Mouse (Mus musculus): ENCODE measurements around the gene St6galnac5. TPM values are rescaled to one million over a fixed set of nuclear protein-coding genes. Genes with fewer than 3 reads are reported as not detected.

Gene St6galnac5
- polyA plus RNA-seq (2016; fragmentation: Nextera tagmentation; extraction: Ambion mirVana), result 0.77 and 0.92 TPM in 2 replicates

GRCm38 (mm10) chr3:152981988-152982387, at the start of gene St6galnac5:
Gene St6galnac5, minus strand, starts transcription at chr3:152982246.
- H3K4me2 ChIP-seq, result peak within 1 kb of the TSS; percentile 91
- H3K36me3 ChIP-seq, result no peaks in the 10 kb centered on the region
- peak within 1 kb of the TSS; percentile 55 for H3K9ac ChIP-seq
- peaks cover 21% of the 10 kb centered on the region for H3K4me1 ChIP-seq (replicated peaks)
- H3K9me3 ChIP-seq (replicated peaks), result no peaks in the 10 kb centered on the region
- H3K4me3 ChIP-seq, result peak within 1 kb of the TSS; percentile 52
- no peak for ATAC-seq (ENCODE audit: insufficient number of reproducible peaks, low FRiP score)
- H3K27me3 ChIP-seq (replicated peaks), result peaks cover 48% of the 10 kb centered on the region
- under 1% methylated on average over 17 of the region's 17 CpGs for WGBS
- H3K27ac ChIP-seq (ENCODE audit: poor library complexity, severe bottlenecking), result no peak within 1 kb of the TSS

- Histone ChIP-seq H3K4me3 (no peak overlapping the region), H3K9ac (no peak overlapping the region), H3K4me1 (replicated peaks) (no peaks in the 10 kb centered on the region), H3K27ac (ENCODE audit: poor library complexity, severe bottlenecking) (no peak overlapping the region), H3K36me3 (no peaks in the 10 kb centered on the region), H3K9me3 (replicated peaks) (no peaks in the 10 kb centered on the region), H3K4me2 (no peak overlapping the region), H3K27me3 (replicated peaks) (no peaks in the 10 kb centered on the region)
- no peak for ATAC-seq (ENCODE audit: insufficient number of reproducible peaks, low FRiP score)
- 89% methylated on average over 5 of the region's 5 CpGs for WGBS
Observed at GRCm38 (mm10) chr3:153030756-153031155, 48.7 kb upstream of the St6galnac5 start.

- H3K36me3 ChIP-seq, result no peaks in the 10 kb centered on the region
- no peak for ATAC-seq (ENCODE audit: insufficient number of reproducible peaks, low FRiP score)
- no peaks in the 10 kb centered on the region for H3K9me3 ChIP-seq (replicated peaks)
- H3K27ac ChIP-seq (ENCODE audit: poor library complexity, severe bottlenecking), result no peak overlapping the region
- no peak overlapping the region for H3K4me3 ChIP-seq
- no peak overlapping the region for H3K9ac ChIP-seq
- no peak overlapping the region for H3K4me2 ChIP-seq
- 0 out of 2 replicates have a peak, but pooled peaks cover 3% of the 10 kb centered on the region for H3K27me3 ChIP-seq (replicated peaks)
- 86% methylated on average over 11 of the region's 11 CpGs for WGBS
- no peaks in the 10 kb centered on the region for H3K4me1 ChIP-seq (replicated peaks)
Observed at GRCm38 (mm10) chr3:153024016-153024415, 42.0 kb upstream of the St6galnac5 start.

GRCm38 (mm10) chr3:153018051-153018450, 36.0 kb upstream of the St6galnac5 start:
- Histone ChIP-seq H3K4me3 (no peak overlapping the region), H3K36me3 (no peaks in the 10 kb centered on the region), H3K27me3 (replicated peaks) (0 out of 2 replicates have a peak, but pooled peaks cover 3% of the 10 kb centered on the region), H3K9me3 (replicated peaks) (no peaks in the 10 kb centered on the region), H3K27ac (ENCODE audit: poor library complexity, severe bottlenecking) (no peak overlapping the region), H3K4me1 (replicated peaks) (no peaks in the 10 kb centered on the region; the same call in 1 of the 2 replicates), H3K9ac (no peak overlapping the region), H3K4me2 (no peak overlapping the region)
- no peak for ATAC-seq (ENCODE audit: insufficient number of reproducible peaks, low FRiP score)
- WGBS, result 66% methylated on average over 10 of the region's 10 CpGs

GRCm38 (mm10) chr3:153016355-153016754, 34.3 kb upstream of the St6galnac5 start:
- WGBS, result 59% methylated on average over 8 of the region's 8 CpGs
- no peak overlapping the region for H3K9ac ChIP-seq
- ATAC-seq (ENCODE audit: insufficient number of reproducible peaks, low FRiP score), result no peak

GRCm38 (mm10) chr3:153006893-153007292, 24.8 kb upstream of the St6galnac5 start:
- ATAC-seq (ENCODE audit: insufficient number of reproducible peaks, low FRiP score), result no peak
- no peaks in the 10 kb centered on the region for H3K27me3 ChIP-seq (replicated peaks)
- H3K9ac ChIP-seq, result no peak overlapping the region
- no peaks in the 10 kb centered on the region for H3K9me3 ChIP-seq (replicated peaks)
- WGBS, result 77% methylated on average over 6 of the region's 6 CpGs
- no peaks in the 10 kb centered on the region for H3K36me3 ChIP-seq
- 0 out of 2 replicates have a peak, but pooled peaks cover 8% of the 10 kb centered on the region for H3K4me1 ChIP-seq (replicated peaks)
- no peak overlapping the region for H3K27ac ChIP-seq (ENCODE audit: poor library complexity, severe bottlenecking)
- no peak overlapping the region for H3K4me2 ChIP-seq
- no peak overlapping the region for H3K4me3 ChIP-seq

More at GRCm38 (mm10) chr3:153016355-153016754, 34.3 kb upstream of the St6galnac5 start:
- no peaks in the 10 kb centered on the region for H3K9me3 ChIP-seq (replicated peaks)
- H3K4me3 ChIP-seq, result no peak overlapping the region
- no peak overlapping the region for H3K27ac ChIP-seq (ENCODE audit: poor library complexity, severe bottlenecking)
- H3K36me3 ChIP-seq, result no peaks in the 10 kb centered on the region
- 0 out of 2 replicates have a peak, but pooled peaks cover 3% of the 10 kb centered on the region for H3K27me3 ChIP-seq (replicated peaks)
- H3K4me2 ChIP-seq, result no peak overlapping the region
- no peaks in the 10 kb centered on the region; the same call in 1 of the 2 replicates for H3K4me1 ChIP-seq (replicated peaks)

- Histone ChIP-seq H3K4me2 (no peak overlapping the region), H3K27me3 (replicated peaks) (no peaks in the 10 kb centered on the region), H3K27ac (ENCODE audit: poor library complexity, severe bottlenecking) (no peak overlapping the region), H3K36me3 (no peaks in the 10 kb centered on the region), H3K4me1 (replicated peaks) (0 out of 2 replicates have a peak, but pooled peaks cover 4% of the 10 kb centered on the region), H3K4me3 (no peak overlapping the region), H3K9ac (no peak overlapping the region), H3K9me3 (replicated peaks) (no peaks in the 10 kb centered on the region)
- WGBS, result 65% methylated on average over 5 of the region's 5 CpGs
- ATAC-seq (ENCODE audit: insufficient number of reproducible peaks, low FRiP score), result no peak
Observed at GRCm38 (mm10) chr3:152998901-152999300, 16.9 kb upstream of the St6galnac5 start.

- no peak overlapping the region for H3K27ac ChIP-seq (ENCODE audit: poor library complexity, severe bottlenecking)
- 0 out of 2 replicates have a peak, but pooled peaks cover 4% of the 10 kb centered on the region for H3K4me1 ChIP-seq (replicated peaks)
- no peak overlapping the region for H3K4me2 ChIP-seq
- no peak overlapping the region for H3K4me3 ChIP-seq
- H3K9ac ChIP-seq, result no peak overlapping the region
- WGBS, result 57% methylated on average over 5 of the region's 5 CpGs
- ATAC-seq (ENCODE audit: insufficient number of reproducible peaks, low FRiP score), result no peak
- H3K9me3 ChIP-seq (replicated peaks), result no peaks in the 10 kb centered on the region
- H3K36me3 ChIP-seq, result no peaks in the 10 kb centered on the region
- H3K27me3 ChIP-seq (replicated peaks), result no peaks in the 10 kb centered on the region
Observed at GRCm38 (mm10) chr3:152998106-152998505, 16.1 kb upstream of the St6galnac5 start.

GRCm38 (mm10) chr3:152993608-152994007, 11.6 kb upstream of the St6galnac5 start:
- no peak overlapping the region for H3K9ac ChIP-seq
- H3K4me3 ChIP-seq, result no peak overlapping the region
- no peaks in the 10 kb centered on the region for H3K36me3 ChIP-seq
- no peaks in the 10 kb centered on the region for H3K9me3 ChIP-seq (replicated peaks)
- 0 out of 2 replicates have a peak, but pooled peaks cover 4% of the 10 kb centered on the region for H3K4me1 ChIP-seq (replicated peaks)
- WGBS, result 54% methylated on average over 5 of the region's 5 CpGs
- H3K4me2 ChIP-seq, result no peak overlapping the region
- no peaks in the 10 kb centered on the region for H3K27me3 ChIP-seq (replicated peaks)
- no peak overlapping the region for H3K27ac ChIP-seq (ENCODE audit: poor library complexity, severe bottlenecking)
- ATAC-seq (ENCODE audit: insufficient number of reproducible peaks, low FRiP score), result no peak

- no peak overlapping the region for H3K9ac ChIP-seq
Observed at GRCm38 (mm10) chr3:152990787-152991186, 8.7 kb upstream of the St6galnac5 start.

GRCm38 (mm10) chr3:152980978-152981974, 770 bp downstream of the St6galnac5 start:
- peak overlapping the region; percentile 52 for H3K4me3 ChIP-seq
- no peaks in the 10 kb centered on the region for H3K36me3 ChIP-seq
- H3K4me2 ChIP-seq, result peak overlapping the region; percentile 91
- no peaks in the 10 kb centered on the region for H3K9me3 ChIP-seq (replicated peaks)
- under 1% methylated on average over 47 of the region's 47 CpGs for WGBS
- peaks cover 21% of the 10 kb centered on the region for H3K4me1 ChIP-seq (replicated peaks)
- ATAC-seq (ENCODE audit: insufficient number of reproducible peaks, low FRiP score), result peak; percentile 51; the same call in 1 of the 2 replicates
- no peak overlapping the region for H3K27ac ChIP-seq (ENCODE audit: poor library complexity, severe bottlenecking)
- H3K27me3 ChIP-seq (replicated peaks), result peaks cover 48% of the 10 kb centered on the region
- peak overlapping the region; percentile 55 for H3K9ac ChIP-seq

More at GRCm38 (mm10) chr3:152990787-152991186, 8.7 kb upstream of the St6galnac5 start:
- 77% methylated on average over 2 of the region's 2 CpGs for WGBS
- H3K4me3 ChIP-seq, result no peak overlapping the region
- H3K9me3 ChIP-seq (replicated peaks), result no peaks in the 10 kb centered on the region
- no peaks in the 10 kb centered on the region for H3K4me1 ChIP-seq (replicated peaks)
- ATAC-seq (ENCODE audit: insufficient number of reproducible peaks, low FRiP score), result no peak
- no peaks in the 10 kb centered on the region for H3K36me3 ChIP-seq
- H3K27ac ChIP-seq (ENCODE audit: poor library complexity, severe bottlenecking), result no peak overlapping the region
- H3K4me2 ChIP-seq, result no peak overlapping the region
- no peaks in the 10 kb centered on the region for H3K27me3 ChIP-seq (replicated peaks)
